Mouse (Mus musculus) kidney, adult 2 months (tissue): Measurements from ENCODE around the gene Tcf7l1.

ENCODE experiments used
- CTCF ChIP-seq: fragments of 200-500 bp; conservative IDR thresholded peaks from 2 replicates; pipeline ENCODE4 v1.5.1; 2011; ENCODE audit warnings: low read depth, mild to moderate bottlenecking, control low read depth, low read length, moderate library complexity, mixed read lengths; ENCODE audit not compliant: insufficient read depth, insufficient read length
- POLR2A ChIP-seq: fragments of 200-500 bp; IDR thresholded peaks from one replicate; pipeline ENCODE4 v1.6.1; 2011; ENCODE audit warnings: low read depth, low read length, control low read depth

- TF ChIP-seq POLR2A (no peak), CTCF (peak; percentile 91)
Measured at GRCm38 (mm10) chr6:72788892-72789699, at the start of gene Tcf7l1.
